In genomic region chr6:113296046-113296445, GRCm38 (mm10) we compare ENCODE assay signal across 23 mouse cellular contexts. TPM values are rescaled to one million over a fixed set of nuclear protein-coding genes. Genes with fewer than 3 reads are reported as not detected.
DNase-seq lines count a peak whose midpoint lies in the region; ATAC-seq and TF ChIP-seq lines count a peak whose summit lies in the region.
"Had no signal": no experiment of that assay in that cellular context is flagged by ENCODE, and none has a peak within 500 bp of the region (broad histone marks: within the 10 kb centered on the region; RNA-seq: fewer than 3 reads in every experiment).

No protein-coding gene starts in this region.

- ATAC-seq in forebrain, postnatal 0 days, result no peak
- no peak for ATAC-seq in hindbrain, embryonic 11.5 days (ENCODE audit: low FRiP score)
- ATAC-seq: activated CD4-positive, CD25-positive, alpha-beta regulatory T cell, adult 4 months; CD4-positive, CD25-positive, alpha-beta regulatory T cell, adult 4 months; forebrain, embryonic 13.5 days; forebrain, embryonic 15.5 days; Patski had no signal

- H3K9me3 ChIP-seq in ES-Bruce4 (replicated peaks; ENCODE audit: control insufficient read depth, insufficient read depth, low read length, poor library complexity, severe bottlenecking), result no peaks in the 10 kb centered on the region
- no peaks in the 10 kb centered on the region for H3K9me3 ChIP-seq in ES-E14 (ENCODE audit: control insufficient read depth, insufficient read depth, low read depth, low read length)
- H3K9me3 ChIP-seq in forebrain, postnatal 0 days (ENCODE audit: low read length), result no peaks in the 10 kb centered on the region
- no peaks in the 10 kb centered on the region for H3K9me3 ChIP-seq in hindbrain, embryonic 11.5 days (ENCODE audit: control insufficient read depth, low read length)
- H3K9me3 ChIP-seq: embryonic facial prominence, embryonic 10.5 days; embryonic facial prominence, embryonic 12.5 days; forebrain, embryonic 13.5 days; forebrain, embryonic 15.5 days had no signal

- H3K4me3 ChIP-seq in ES-Bruce4 (ENCODE audit: low read depth, low read length), result no peak overlapping the region
- no peak overlapping the region for H3K4me3 ChIP-seq in ES-E14 (ENCODE audit: insufficient read depth in 1 of 2, low read depth in 1 of 2, low read length in 2 of 2, poor library complexity in 1 of 2, severe bottlenecking in 1 of 2)
- no peak overlapping the region for H3K4me3 ChIP-seq in forebrain, postnatal 0 days (ENCODE audit: low read depth, low read length)
- no peak overlapping the region for H3K4me3 ChIP-seq in hindbrain, embryonic 11.5 days (ENCODE audit: low read depth, low read length)
- H3K4me3 ChIP-seq: embryonic facial prominence, embryonic 10.5 days; embryonic facial prominence, embryonic 12.5 days; forebrain, embryonic 13.5 days; forebrain, embryonic 15.5 days had no signal

- in situ Hi-C loops in ES-E14 (cut with MboI; ENCODE audit: low sequenced_read_pairs in 2 of 2, unreplicated experiment in 2 of 2), result no loop called here

- H3K9ac ChIP-seq in ES-Bruce4 (ENCODE audit: low read depth, poor library complexity, severe bottlenecking) (no peak overlapping the region), ES-E14 (ENCODE audit: insufficient read depth, low read depth, low read length, poor library complexity, severe bottlenecking) (no peak overlapping the region)
- H3K9ac ChIP-seq in forebrain, postnatal 0 days, result no peak overlapping the region
- H3K9ac ChIP-seq in hindbrain, embryonic 11.5 days (ENCODE audit: low read depth, low read length), result no peak overlapping the region
- H3K9ac ChIP-seq: embryonic facial prominence, embryonic 12.5 days; forebrain, embryonic 13.5 days; forebrain, embryonic 15.5 days had no signal

- no peak for TF ChIP-seq POLR2A in ES-Bruce4 (IDR thresholded peaks at IDR 0.05; ENCODE audit: insufficient read depth, low read length)

- DNase-seq in ES-E14 (ENCODE audit: low read depth, low spot score) (no peak), R1 (ENCODE audit: low read depth, low spot score) (peak; percentile 76)
- no peak for DNase-seq in forebrain, postnatal 0 days
- DNase-seq in lung, postnatal 14 days, result no peak
- no peak for DNase-seq in hindbrain, embryonic 11.5 days (ENCODE audit: low spot score)
- DNase-seq: adrenal gland, adult 8-10 months; adrenal gland, postnatal 14 days; adrenal gland, postnatal 36 days; B cell, adult 2 months; cerebellum, adult 11-12 months; cerebellum, adult 2 months; cerebellum, adult 9-10 months; cerebellum, postnatal 10 days; cerebellum, postnatal 25 days had no signal

- no peak for TF ChIP-seq EP300 in ES-Bruce4 (IDR thresholded peaks at IDR 0.05; ENCODE audit: insufficient read depth, low read depth, low read length)

- peak overlapping the region; percentile 62 for H3K27ac ChIP-seq in ES-Bruce4 (ENCODE audit: insufficient read depth, low read length)
- peak overlapping the region; percentile 87; the same call in 1 of the 2 replicates for H3K27ac ChIP-seq in ES-E14 (ENCODE audit: insufficient read depth, low read depth, low read length, poor library complexity, severe bottlenecking)
- no peak overlapping the region for H3K27ac ChIP-seq in forebrain, postnatal 0 days (ENCODE audit: low read depth, low read length)
- no peak overlapping the region for H3K27ac ChIP-seq in hindbrain, embryonic 11.5 days (ENCODE audit: low read depth, low read length)
- H3K27ac ChIP-seq: embryonic facial prominence, embryonic 10.5 days; embryonic facial prominence, embryonic 12.5 days; forebrain, embryonic 13.5 days; forebrain, embryonic 15.5 days had no signal

- no peaks in the 10 kb centered on the region for H3K27me3 ChIP-seq in ES-Bruce4 (ENCODE audit: control insufficient read depth, insufficient read depth, low read length, poor library complexity, severe bottlenecking)
- H3K27me3 ChIP-seq in forebrain, postnatal 0 days (ENCODE audit: insufficient read depth, low read length), result no peaks in the 10 kb centered on the region
- H3K27me3 ChIP-seq in hindbrain, embryonic 11.5 days (ENCODE audit: control insufficient read depth, insufficient read depth, low read length), result no peaks in the 10 kb centered on the region
- H3K27me3 ChIP-seq: CH12.LX; embryonic facial prominence, embryonic 12.5 days; forebrain, embryonic 13.5 days; forebrain, embryonic 15.5 days; Patski had no signal

- H3K4me1 ChIP-seq in ES-Bruce4 (ENCODE audit: control insufficient read depth, insufficient read depth, low read length) (no peaks in the 10 kb centered on the region), ES-E14 (ENCODE audit: control insufficient read depth in 2 of 2, insufficient read depth in 2 of 2, low read length in 2 of 2, poor library complexity in 1 of 2) (peaks cover 5 to 34% of the 10 kb centered on the region in 2 experiments; a peak in 3 of 4 replicates)
- no peaks in the 10 kb centered on the region for H3K4me1 ChIP-seq in forebrain, postnatal 0 days (ENCODE audit: insufficient read depth)
- no peaks in the 10 kb centered on the region for H3K4me1 ChIP-seq in hindbrain, embryonic 11.5 days (replicated peaks; ENCODE audit: control insufficient read depth, insufficient read depth, low read length)
- H3K4me1 ChIP-seq: embryonic facial prominence, embryonic 10.5 days; forebrain, embryonic 13.5 days; forebrain, embryonic 15.5 days had no signal

- WGBS in forebrain, postnatal 0 days, result 84% methylated on average over 2 of the region's 2 CpGs
- WGBS in hindbrain, embryonic 11.5 days, result 87% methylated on average over 2 of the region's 2 CpGs

- no peak overlapping the region for H3K4me2 ChIP-seq in forebrain, postnatal 0 days (ENCODE audit: low read depth)
- no peak overlapping the region for H3K4me2 ChIP-seq in hindbrain, embryonic 11.5 days (replicated peaks; ENCODE audit: low read depth, low read length)
- H3K4me2 ChIP-seq: embryonic facial prominence, embryonic 12.5 days; forebrain, embryonic 13.5 days; forebrain, embryonic 15.5 days had no signal

- no peak for TF ChIP-seq CTCF in ES-Bruce4 (IDR thresholded peaks at IDR 0.05; ENCODE audit: low read depth, low read length)
- TF ChIP-seq CTCF in forebrain, postnatal 0 days (IDR thresholded peaks at IDR 0.05; ENCODE audit: low read depth), result no peak

- H3K36me3 ChIP-seq in ES-Bruce4 (ENCODE audit: control insufficient read depth, insufficient read depth, low read length, poor library complexity, severe bottlenecking) (no peaks in the 10 kb centered on the region), ES-E14 (ENCODE audit: control insufficient read depth, insufficient read depth, low read length, poor library complexity, severe bottlenecking) (no peaks in the 10 kb centered on the region)
- no peaks in the 10 kb centered on the region for H3K36me3 ChIP-seq in forebrain, postnatal 0 days (ENCODE audit: insufficient read depth)
- no peaks in the 10 kb centered on the region for H3K36me3 ChIP-seq in hindbrain, embryonic 11.5 days (ENCODE audit: control insufficient read depth, insufficient read depth, low read length)
- H3K36me3 ChIP-seq: embryonic facial prominence, embryonic 10.5 days; embryonic facial prominence, embryonic 12.5 days; forebrain, embryonic 15.5 days had no signal

TF ChIP-seq in ES-E14, 5 proteins besides CTCF, POLR2A, EP300 and RAD21:
- TF ChIP-seq CHD2 (IDR thresholded peaks at IDR 0.05; ENCODE audit: low read depth, low read length) (no peak), ZC3H11A (IDR thresholded peaks at IDR 0.05; ENCODE audit: borderline replicate concordance, low read depth, low read length) (no peak), MAFK (IDR thresholded peaks at IDR 0.05; ENCODE audit: insufficient read depth, low read depth, low read length) (no peak), ZNF384 (IDR thresholded peaks at IDR 0.05; ENCODE audit: low read depth, low read length) (no peak), HCFC1 (IDR thresholded peaks at IDR 0.05; ENCODE audit: borderline replicate concordance, insufficient read depth, low read length) (no peak)

RNA-seq across cellular contexts. Expression of gene Brpf1, which starts 10.9 kb away (rescaled TPM):
- polyA plus RNA-seq in ES-Bruce4 (2011; ENCODE audit: insufficient read depth, insufficient read length, low read depth, missing spikeins), result 26.7 and 27.0 TPM in 2 replicates
- 38.8 and 43.1 TPM in 2 replicates for total RNA-seq in ES-E14 (2012; rRNA removed)
- total RNA-seq in forebrain, postnatal 0 days (2014; rRNA removed), result 27.5 and 30.7 TPM in 2 replicates
- polyA plus RNA-seq in forebrain, postnatal 0 days (2015; fragmentation: Nextera tagmentation; extraction: Ambion mirVana), result 9.8 and 10.9 TPM in 2 replicates
- polyA plus RNA-seq in hindbrain, embryonic 11.5 days (2014; fragmentation: Nextera tagmentation; extraction: Ambion mirVana), result 19.4 and 22.0 TPM in 2 replicates

RNA-seq across cellular contexts. Expression of gene Cpne9, which starts 13.9 kb away (rescaled TPM):
- 3.7 and 5.3 TPM in 2 replicates for polyA plus RNA-seq in ES-Bruce4 (2011; ENCODE audit: insufficient read depth, insufficient read length, low read depth, missing spikeins)
- total RNA-seq in ES-E14 (2012; rRNA removed), result 1.7 and 2.9 TPM in 2 replicates
- total RNA-seq in forebrain, postnatal 0 days (2014; rRNA removed), result 0.54 and 4.0 TPM in 2 replicates
- 1.9 and 4.1 TPM in 2 replicates for polyA plus RNA-seq in forebrain, postnatal 0 days (2015; fragmentation: Nextera tagmentation; extraction: Ambion mirVana)
- 0.24 and 0.29 TPM in 2 replicates for polyA plus RNA-seq in hindbrain, embryonic 11.5 days (2014; fragmentation: Nextera tagmentation; extraction: Ambion mirVana)

RNA-seq across cellular contexts. Expression of gene Ogg1, which starts 30.7 kb away (rescaled TPM):
- 24.2 and 26.8 TPM in 2 replicates for polyA plus RNA-seq in ES-Bruce4 (2011; ENCODE audit: insufficient read depth, insufficient read length, low read depth, missing spikeins)
- 11.9 and 13.0 TPM in 2 replicates for total RNA-seq in ES-E14 (2012; rRNA removed)
- 11.9 and 13.5 TPM in 2 replicates for total RNA-seq in forebrain, postnatal 0 days (2014; rRNA removed)
- polyA plus RNA-seq in forebrain, postnatal 0 days (2015; fragmentation: Nextera tagmentation; extraction: Ambion mirVana), result 10.1 and 10.5 TPM in 2 replicates
- 10.5 and 10.6 TPM in 2 replicates for polyA plus RNA-seq in hindbrain, embryonic 11.5 days (2014; fragmentation: Nextera tagmentation; extraction: Ambion mirVana)

RNA-seq across cellular contexts. Expression of gene Camk1, which starts 47.7 kb away (rescaled TPM):
- 7.6 and 7.7 TPM in 2 replicates for polyA plus RNA-seq in ES-Bruce4 (2011; ENCODE audit: insufficient read depth, insufficient read length, low read depth, missing spikeins)
- 8.5 and 9.4 TPM in 2 replicates for total RNA-seq in ES-E14 (2012; rRNA removed)
- 119 and 131 TPM in 2 replicates for total RNA-seq in forebrain, postnatal 0 days (2014; rRNA removed)
- 107 and 118 TPM in 2 replicates for polyA plus RNA-seq in forebrain, postnatal 0 days (2015; fragmentation: Nextera tagmentation; extraction: Ambion mirVana)
- 56.3 and 57.7 TPM in 2 replicates for polyA plus RNA-seq in hindbrain, embryonic 11.5 days (2014; fragmentation: Nextera tagmentation; extraction: Ambion mirVana)

RNA-seq across cellular contexts. Expression of gene Mtmr14, which starts 58.4 kb away (rescaled TPM):
- polyA plus RNA-seq in ES-Bruce4 (2011; ENCODE audit: insufficient read depth, insufficient read length, low read depth, missing spikeins), result 58.8 and 62.4 TPM in 2 replicates
- total RNA-seq in ES-E14 (2012; rRNA removed), result 42.4 and 44.8 TPM in 2 replicates
- total RNA-seq in forebrain, postnatal 0 days (2014; rRNA removed), result 41.0 and 42.9 TPM in 2 replicates
- polyA plus RNA-seq in forebrain, postnatal 0 days (2015; fragmentation: Nextera tagmentation; extraction: Ambion mirVana), result 34.1 and 35.0 TPM in 2 replicates
- 44.7 and 46.8 TPM in 2 replicates for polyA plus RNA-seq in hindbrain, embryonic 11.5 days (2014; fragmentation: Nextera tagmentation; extraction: Ambion mirVana)

Comparison
In these comparisons a context has a peak if more than half of its experiments do, and no peak if none do; other contexts are left out.
1. H3K27ac ChIP-seq: peak in ES-Bruce4 (single experiment) and ES-E14 (single experiment); none in forebrain, postnatal 0 days (single experiment) and hindbrain, embryonic 11.5 days (single experiment).